Mouse (Mus musculus) frontal cortex, adult (tissue): Measurements from ENCODE around the gene Stx12.
"Not testable (repeated sequence)": the region's sequence is repeated elsewhere in the genome, so short reads cannot be mapped to it uniquely, and the experiment has no call there.

Experiments used
- ATAC-seq: cut with Nextera tagmentation; 2 replicates; pipeline ENCODE4 v1.9.2; 2017; ENCODE audit warnings: mild to moderate bottlenecking, moderate library complexity, mixed read lengths; ENCODE audit not compliant: low TSS enrichment

Stx12 gene

DNA sequence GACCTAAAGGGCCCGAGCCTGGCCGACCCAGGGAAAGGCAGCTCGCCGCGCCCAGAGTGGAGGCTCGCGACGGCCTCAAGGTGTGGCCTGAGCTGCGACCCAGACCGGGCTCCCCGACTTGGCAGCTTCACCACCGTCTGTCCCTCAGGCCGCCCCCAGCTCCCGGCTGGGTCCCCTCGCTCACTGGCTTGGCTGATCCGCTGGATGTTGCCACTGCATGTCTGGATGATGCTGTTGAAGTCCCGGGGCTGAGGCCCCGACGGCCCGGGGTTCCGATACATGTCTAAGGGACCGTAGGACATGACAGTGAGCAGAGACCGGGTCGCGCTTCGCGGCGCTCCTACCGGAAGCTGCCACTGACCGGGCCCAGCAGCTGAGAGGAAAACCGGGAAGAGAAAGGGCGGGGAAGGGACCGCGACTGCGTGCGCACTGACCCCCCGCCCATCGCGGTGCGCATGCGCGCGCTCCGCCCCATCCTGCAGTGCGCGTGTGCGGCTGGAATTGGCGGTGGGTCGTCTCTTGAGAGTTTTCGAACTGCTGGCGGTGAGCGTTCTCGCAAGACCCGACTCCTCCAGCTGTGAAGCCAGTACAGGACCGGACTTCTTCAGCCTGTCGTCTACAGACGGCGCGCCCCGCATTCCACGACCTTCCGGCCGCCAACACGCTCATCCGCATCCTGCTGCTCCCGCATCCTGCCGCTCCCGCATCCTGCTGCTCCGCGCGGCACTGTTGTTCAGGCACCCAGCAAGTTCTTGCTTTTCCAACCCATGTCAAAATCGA, at the start of gene Stx12:
Gene Stx12 (minus strand): TSS at position 446 of the 780 bp plus-strand sequence.
- peak; percentile 93 for ATAC-seq

DNA sequence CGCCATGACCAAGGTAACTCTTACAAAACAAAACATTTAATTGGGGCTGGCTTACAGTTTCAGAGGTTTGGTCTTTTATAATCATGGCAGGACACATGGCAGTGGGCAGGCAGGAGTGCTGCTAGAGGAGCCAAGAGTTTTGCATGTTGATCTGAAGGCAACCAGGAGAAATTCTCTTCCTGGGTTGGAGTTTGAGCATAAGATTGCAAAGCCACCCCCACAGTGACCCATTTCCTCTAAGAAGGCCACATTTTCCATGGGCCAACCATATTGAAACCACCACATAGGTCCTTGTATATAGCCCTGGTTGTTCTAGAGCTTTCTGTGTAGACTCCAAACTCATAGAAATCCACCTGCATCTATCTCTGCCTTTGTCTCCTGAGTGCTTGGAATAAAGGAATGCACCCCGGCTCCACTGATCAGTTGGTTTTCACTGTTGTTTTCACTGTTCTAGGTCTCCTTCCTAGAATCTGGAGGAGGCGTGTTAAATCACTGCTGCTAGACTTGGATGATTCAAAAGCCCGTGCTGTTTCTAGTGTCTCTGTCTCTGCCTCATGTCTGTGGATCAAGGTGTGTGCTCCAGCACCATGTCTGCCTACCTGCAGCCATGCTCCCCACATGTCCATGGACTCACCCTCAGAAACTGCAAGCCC, 48.6 kb upstream of the Stx12 start:
- peak; percentile 85 for ATAC-seq

DNA sequence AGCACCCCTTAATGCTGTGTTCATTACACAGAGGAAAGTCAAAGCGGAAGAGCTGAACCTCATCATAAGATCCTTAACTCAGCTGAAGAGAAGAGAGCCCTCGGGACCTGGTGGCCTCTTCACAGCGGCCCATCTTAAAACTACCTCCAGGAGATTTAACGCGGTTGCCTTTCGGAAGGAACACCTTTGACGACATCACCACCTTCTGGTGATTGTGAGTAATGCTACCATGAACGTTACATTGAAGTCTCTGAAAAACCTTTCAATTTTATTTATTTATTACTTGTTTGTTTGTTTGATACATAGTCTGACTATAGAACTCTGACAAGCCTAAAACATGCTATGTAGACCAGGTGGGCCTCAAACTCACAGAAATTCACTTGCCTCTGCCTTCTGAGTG, 46.5 kb upstream of the Stx12 start:
- ATAC-seq, result no peak

DNA sequence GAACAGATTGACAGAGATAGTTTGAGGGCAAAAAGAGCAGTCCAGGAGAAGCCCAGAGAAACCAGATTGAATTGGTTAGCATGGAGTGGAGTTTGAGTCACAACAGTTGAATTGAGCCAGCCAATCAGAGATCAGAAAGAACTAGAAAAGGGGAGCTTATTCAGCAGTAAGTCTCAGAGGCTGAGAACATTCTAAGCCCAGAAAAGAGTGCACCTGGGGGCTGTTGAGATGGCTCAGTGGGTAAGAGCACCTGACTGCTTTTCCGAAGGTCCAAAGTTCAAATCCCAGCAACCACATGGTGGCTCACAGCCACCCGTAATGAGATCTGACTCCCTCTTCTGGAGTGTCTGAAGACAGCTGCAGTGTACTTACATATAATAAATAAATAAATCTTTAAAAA, 42.2 kb upstream of the Stx12 start:
- not testable (repeated sequence) for ATAC-seq

DNA sequence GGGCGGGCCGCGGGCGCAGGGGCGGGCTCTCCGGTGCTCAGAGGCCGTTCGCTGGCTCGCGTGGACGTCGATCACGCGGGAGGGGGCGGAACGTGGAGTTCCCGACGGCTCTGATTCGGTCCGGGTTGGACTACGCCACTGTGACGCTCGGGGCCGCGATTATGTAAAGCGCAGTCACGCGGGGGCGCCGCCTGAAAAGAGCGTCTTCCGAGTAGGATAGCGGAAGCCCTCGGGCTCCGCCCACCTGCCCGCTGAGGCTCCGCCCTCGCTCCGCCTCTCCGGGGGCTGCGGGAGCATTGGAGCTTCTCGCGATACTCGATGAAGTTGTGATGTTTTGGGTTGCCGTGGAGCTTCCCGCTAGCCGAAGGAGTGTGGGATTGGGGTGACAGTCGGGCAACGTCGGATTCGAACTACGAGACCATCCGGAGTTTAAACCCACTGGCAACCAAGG, 38.3 kb upstream of the Stx12 start, which contains the start of gene Fam76a:
Gene Fam76a (minus strand): TSS at position 1 of the 451 bp plus-strand sequence.
- peak; percentile 96 for ATAC-seq

DNA sequence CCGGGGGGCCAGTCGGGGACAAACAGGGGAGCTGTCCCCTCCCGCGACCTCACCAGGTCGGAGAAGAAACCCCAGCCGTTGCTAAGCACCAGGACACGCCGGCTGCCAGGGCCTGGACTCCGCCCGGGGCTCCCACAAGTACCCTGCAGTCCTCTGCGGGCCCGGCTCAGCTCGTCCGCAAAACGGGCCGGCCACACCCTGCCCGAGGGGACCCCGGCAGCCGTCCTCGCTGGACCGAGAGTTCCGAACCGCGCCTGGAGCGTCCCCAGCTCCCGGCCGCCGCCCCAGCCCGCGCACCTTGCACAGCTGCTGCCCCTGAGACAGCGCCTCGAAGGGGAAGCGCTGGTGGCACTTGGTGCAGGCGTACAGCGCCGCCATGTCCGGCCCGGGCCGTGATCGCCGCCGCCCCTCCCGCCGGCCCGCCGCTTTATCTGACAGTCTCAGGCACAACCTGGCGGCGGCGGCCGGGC, 37.8 kb upstream of the Stx12 start:
- peak; percentile 29; the same call in 1 of the 2 replicates for ATAC-seq

DNA sequence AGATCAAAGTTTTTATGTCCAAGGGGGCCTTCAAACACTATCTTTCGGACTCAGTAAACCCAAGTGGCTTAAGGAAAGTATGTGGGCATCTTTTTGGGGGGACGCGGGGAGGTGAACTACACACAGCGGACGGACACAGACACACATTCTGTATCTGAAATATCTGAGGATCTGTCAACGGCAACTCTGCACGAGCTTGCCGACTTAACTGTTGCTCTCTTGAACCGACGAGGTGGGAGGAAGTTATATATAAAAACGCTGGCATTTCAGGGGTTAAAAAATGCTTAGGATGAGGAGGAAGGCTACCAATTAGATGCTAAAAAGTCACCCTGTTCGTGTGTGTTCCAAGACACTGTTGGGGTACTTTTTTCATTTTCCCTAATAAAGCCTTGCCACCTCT, 37.2 kb upstream of the Stx12 start:
- ATAC-seq, result no peak

DNA sequence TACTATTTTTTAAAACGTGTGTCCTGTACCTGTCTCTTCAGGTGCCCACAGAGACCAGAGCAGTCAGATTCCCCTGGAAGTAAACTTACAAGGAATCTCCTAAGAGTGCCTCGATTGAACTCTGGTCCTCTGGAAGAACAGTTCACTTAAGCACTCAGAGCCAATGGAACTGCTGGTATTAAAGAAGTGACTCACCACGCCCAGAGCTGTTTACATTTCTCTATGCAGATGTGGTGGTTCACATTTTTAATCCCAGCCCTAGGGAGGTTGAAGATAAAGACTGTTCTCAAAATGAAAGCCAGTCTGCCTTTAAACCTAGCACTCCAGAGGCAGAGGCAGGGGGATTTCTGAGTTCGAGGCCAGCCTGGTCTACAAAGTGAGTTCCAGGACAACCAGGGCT, 35.9 kb upstream of the Stx12 start:
- no peak for ATAC-seq

DNA sequence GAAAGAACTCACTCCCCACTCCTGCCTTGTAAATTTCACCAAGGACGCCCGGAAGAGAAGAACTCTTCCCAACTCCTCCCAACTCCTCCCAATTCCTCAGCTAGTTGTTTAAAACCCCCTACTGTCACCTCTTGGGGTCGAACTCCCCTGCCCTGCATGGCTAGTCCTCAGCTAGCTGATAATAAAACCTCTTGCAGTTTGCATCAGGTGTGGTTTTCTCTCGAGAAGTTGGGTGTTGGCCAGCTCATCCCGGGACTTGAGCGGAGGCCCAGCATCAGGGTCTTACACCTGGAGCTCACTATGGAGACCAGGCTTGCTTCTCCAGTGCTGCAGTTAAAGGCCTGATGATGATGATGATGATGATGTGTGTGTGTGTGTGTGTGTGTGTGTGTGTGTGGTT, 34.2 kb upstream of the Stx12 start:
- not testable (repeated sequence) for ATAC-seq

DNA sequence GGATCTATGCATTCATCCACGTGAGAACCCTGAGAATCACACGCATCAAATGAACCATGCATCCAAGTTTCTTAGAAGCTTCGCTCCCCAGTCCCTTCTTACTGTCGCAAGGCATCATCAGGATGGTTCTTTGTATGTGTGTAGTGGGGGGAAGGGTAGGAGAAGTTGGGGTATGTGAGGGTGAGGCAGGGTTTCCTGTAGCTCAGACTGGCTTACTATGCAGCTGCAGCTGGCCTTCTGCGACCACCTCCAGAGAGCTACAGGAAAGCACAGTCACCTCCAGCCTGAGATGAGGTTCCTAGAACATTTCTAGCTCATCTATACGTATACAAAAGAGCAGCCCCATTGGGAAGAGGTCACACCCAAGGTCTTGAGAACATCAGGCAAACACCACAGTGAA, 27.8 kb upstream of the Stx12 start:
- ATAC-seq, result no peak

DNA sequence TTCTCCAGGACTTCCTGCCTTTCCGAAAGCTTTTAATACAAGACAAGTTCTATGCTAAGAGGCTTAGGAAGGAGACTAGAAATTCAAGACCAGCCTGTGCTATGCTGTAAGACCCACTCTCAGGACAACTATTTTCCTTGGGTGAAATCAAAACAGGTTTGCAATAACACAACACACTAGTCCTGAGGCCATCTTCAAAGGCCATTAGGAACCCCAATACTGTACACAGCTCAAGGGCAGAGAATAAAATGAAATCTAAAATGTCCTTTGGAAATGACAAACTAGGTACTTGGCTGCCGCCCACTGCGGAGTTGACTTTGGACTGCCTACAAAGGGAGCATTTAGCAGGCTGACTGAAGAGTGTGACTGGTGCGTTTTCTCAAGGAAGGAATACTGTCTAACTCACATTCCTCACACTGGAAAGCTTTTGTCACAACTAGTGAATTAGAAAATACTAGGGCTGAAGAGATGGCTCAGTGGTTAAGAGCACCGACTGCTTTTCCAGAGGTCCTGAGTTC, 21.6 kb upstream of the Stx12 start:
- no peak for ATAC-seq

DNA sequence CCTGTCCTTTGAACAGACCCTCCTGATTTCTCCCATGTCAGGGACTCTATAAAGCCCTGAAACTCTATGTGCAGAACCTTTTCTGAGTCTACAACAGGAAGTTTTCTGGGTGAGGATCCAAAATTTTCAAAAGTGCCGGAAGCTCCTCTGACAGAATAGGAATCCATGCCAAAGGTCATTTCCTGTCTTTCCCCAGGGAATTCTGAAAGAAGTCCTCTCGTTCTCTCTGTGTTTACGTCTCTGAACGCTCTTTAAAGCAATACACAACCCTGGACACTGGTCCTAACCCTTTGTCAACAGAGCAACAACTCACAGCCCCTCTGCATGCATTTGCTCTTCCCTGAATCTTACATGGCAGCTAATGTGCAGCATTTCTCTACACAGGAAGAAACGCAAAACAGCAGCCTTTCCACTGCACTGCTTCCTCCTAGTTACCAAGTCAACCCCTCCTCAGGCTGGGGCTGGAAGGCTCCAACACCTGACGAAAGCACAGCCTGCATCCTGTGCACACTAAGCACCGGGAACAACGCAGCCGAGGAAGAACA, 20.5 kb upstream of the Stx12 start:
- ATAC-seq, result no peak

DNA sequence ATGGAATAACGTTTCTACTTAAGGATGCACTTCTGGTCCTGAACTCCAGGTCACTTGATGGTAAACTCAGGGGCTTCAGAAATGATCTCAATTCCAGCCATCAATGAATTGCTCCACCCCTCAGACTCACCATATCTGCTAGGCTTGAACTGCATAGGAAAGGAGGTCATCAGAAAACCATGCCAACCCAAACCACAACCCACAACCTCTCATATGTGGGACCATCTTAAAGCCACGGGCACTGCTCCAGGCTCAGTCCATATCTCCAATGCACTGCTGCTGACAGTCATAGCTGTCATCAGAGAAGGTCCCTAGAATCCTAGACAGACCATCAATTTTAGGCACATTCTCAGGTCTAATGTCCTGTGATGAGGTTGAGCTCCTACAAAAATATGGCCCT, 19.8 kb upstream of the Stx12 start:
- no peak for ATAC-seq

DNA sequence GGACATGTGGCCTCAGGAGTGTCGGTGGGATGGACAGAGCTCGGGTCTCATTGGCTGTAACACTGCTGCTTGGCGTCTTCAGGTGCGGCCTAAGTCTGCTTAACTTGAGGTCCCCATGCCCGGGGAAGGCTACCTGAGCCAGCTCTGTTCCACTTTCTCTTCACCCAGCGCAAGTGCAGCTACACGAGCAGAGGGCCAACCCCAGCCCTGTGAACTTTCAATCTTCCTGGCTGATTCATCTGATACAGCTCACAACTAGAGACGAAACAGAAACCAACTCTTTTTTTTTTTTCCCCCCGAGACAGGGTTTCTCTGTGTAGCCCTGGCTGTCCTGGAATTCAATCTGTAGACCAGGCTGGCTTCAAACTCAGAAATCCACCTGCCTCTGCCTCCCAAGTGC, 13.9 kb upstream of the Stx12 start:
- ATAC-seq, result no peak

DNA sequence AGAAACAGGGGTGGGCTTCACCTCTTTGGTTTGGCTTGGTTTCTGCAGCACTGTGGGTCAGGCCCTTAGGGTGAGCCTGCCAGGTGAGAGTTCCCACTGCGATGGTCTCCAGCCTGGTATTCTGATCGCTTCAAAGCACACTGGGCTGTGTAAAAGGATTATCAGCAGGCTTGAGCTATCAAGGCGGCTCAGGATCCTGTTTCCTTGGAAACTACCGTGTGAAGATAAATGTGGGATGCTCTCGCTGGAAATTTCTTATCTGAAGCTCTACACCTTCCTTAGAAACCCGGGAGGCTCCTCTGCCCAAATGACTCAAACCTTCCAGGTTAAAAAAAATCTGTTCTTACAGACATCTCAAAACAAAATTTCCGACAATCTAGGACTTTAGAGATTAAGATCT, 10.1 kb upstream of the Stx12 start:
- ATAC-seq, result peak; percentile 59

DNA sequence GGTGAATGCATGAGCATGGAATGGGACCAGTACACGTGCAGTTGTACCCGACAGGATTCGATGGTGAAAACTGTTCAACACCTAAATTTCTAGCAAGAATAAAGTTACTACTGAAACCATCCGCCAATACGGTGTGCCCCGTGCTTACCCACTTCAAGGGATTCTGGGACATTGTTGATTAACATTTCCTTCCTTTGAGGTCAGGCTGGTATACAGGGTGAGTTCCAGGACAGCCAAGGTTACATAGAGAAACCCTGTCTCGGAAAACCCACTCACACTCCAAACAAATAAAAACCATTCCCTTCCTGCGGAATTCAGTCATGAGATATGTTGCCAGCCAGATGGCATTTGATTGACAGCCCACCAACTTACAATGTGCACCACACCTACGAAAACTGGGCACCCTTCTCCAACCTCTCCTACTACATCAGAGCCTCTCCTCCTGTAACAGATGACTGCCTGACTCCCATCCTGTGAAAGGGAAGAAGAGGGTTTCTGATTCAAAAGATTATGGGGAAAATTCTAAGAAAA, 600 bp upstream of the Stx12 start:
- ATAC-seq, result peak; percentile 20; the same call in 1 of the 2 replicates

DNA sequence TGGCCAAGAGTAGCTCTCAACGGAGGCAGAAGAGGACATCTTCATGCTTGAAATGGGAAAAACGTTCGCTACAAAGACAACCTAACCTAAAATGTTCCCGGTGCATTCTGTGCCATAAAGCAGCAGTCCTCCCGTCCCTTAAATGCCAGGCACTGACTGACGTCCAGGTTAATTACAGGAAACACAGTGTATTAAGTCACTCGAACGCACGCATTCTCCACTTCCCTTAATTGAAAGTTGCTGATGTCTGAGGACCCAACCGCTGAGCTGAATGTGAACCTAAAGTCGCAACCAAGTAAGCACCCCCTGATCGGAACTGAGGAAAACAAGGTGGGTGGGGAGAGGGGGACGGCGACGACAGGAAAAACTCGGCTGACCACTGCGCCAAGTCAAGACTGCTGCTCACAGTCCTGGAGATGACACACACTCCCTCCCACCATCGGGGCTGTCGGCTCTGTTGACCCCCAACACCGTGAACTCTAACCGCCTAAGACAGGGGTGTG, 697 bp downstream of the Stx12 start:
- no peak for ATAC-seq

DNA sequence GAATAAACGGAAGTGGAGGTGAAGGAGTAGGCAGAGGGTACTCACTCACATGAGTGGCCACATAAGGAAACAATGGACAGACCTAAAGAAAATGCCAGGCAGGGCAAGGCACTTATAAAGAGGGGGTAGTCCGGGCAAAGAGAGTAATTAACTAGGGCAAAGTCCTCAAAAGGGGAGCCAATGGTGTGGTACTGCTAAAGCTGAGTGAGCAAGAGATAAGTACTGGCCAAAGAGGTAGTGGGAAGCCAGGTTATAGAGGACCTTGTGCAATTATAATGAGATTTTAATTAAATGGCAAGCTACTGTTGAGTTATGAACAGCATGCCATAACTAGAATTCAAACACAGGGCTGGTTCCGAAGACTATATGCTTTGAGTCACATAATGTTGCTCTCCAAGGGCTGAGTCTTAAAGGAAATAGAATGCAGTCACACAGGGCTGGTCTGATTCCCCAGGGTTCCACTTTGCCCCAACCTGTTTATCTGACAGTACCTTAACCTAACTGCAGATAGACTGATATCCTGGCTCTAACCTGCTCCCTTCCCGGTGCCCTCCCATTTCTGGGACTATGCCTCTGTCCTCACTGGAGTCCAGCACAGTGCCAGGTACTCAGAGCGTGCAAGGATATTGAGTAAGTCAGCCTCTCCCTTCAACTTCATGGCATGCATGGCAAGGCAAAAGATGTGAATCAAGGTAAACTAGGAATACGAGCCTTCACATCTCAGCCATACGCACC, 9.8 kb downstream of the Stx12 start:
- ATAC-seq, result no peak

DNA sequence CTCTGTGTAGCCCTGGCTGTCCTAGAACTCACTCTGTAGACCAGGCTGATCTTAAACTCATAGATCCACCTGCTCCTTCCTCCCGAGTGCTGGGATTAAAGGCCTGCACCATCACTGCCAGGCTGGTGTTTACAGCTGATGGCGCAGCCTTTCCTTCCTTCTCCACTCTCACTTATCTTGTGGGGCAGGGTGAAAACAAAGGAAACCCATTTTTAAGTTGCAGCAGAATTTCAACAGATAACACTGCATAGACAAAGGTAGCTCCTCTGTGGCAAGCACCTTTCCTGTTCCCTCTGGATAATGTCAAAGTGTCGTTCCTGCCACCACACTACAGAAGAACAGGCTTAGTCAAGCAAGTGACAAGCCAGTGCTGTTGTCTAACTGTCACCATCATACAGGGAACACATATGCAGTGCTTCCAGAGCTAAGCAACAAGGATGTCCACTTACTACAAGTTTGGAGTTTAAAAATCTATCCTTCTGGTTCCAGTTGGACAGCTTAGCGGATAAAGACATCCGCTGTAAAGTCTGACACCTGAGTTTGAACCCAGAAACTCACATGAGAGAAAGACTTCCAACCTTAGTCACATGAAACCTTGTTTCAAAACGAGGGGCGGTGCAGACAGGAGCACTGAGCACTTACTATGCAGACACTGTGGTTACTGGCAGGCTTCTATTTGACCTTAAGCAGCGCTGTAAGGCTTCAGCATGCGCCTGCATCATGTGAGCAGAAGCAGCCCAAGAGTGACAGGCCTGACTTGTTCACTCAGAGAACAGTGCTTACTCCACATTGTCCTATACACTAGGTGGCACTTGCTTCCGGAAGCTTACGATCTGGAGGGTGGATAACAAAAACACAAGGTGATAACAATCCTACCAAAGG, 10.6 kb downstream of the Stx12 start:
- no peak for ATAC-seq

DNA sequence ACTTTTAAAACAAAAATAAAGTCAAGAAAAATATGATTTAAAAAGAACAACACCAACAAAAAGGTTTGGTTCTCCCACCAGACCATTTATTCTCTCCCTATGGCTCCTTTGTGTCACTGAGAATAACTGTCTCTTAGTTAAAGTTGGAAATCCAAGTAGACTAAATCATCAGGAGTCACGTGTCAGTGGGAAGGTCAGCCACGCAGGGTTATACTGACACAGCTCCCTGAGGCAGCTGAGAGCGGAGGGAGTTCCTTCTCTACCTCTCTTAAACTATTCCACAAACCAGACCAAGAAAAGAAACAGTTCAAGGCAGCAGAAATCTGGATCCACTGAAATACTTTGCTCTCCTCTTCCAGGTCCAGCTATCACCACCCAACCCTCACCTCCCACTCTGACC, 13.2 kb downstream of the Stx12 start:
- no peak for ATAC-seq
